Mouse (Mus musculus): ENCODE data around the gene Pde6d. TPM values are rescaled to one million over a fixed set of nuclear protein-coding genes. Genes with fewer than 3 reads are reported as not detected.
"Not testable (repeated sequence)": the region's sequence is repeated elsewhere in the genome, so short reads cannot be mapped to it uniquely, and the experiment has no call there.

Gene Pde6d
- polyA plus RNA-seq, 1 experiment: 11.2 TPM

GRCm38 (mm10) chr1:86557872-86558271 is 24.6 kb downstream of the Pde6d start:
- Histone ChIP-seq H3K4me3 (replicated peaks; ENCODE audit: control insufficient read depth, low read depth, low read length) (no peak overlapping the region), H3K4me1 (ENCODE audit: control insufficient read depth, insufficient read depth, low read length) (no peaks in the 10 kb centered on the region; the same call in 1 of the 2 replicates), H3K27ac (ENCODE audit: control insufficient read depth, insufficient read depth, low read depth, low read length, poor library complexity) (no peak overlapping the region)
- 51% methylated on average over 7 of the region's 7 CpGs for WGBS
- TF ChIP-seq CTCF (IDR thresholded peaks at IDR 0.05; ENCODE audit: control insufficient read depth, insufficient read depth, low read length) (no peak), POLR2A (IDR thresholded peaks at IDR 0.05; ENCODE audit: borderline replicate concordance, control insufficient read depth, low read depth, low read length) (no peak)

- no peak overlapping the region for H3K27ac ChIP-seq (ENCODE audit: control insufficient read depth, insufficient read depth, low read depth, low read length, poor library complexity)
- H3K4me1 ChIP-seq (ENCODE audit: control insufficient read depth, insufficient read depth, low read length): no peaks in the 10 kb centered on the region; the same call in 1 of the 2 replicates
- WGBS: 88% methylated on average over 3 of the region's 3 CpGs
- TF ChIP-seq CTCF (IDR thresholded peaks at IDR 0.05; ENCODE audit: control insufficient read depth, insufficient read depth, low read length): no peak
- no peak for TF ChIP-seq POLR2A (IDR thresholded peaks at IDR 0.05; ENCODE audit: borderline replicate concordance, control insufficient read depth, low read depth, low read length)
- no peak overlapping the region for H3K4me3 ChIP-seq (replicated peaks; ENCODE audit: control insufficient read depth, low read depth, low read length)
These were observed 26.8 kb downstream of the Pde6d start for GRCm38 (mm10) chr1:86555665-86556064.

GRCm38 (mm10) chr1:86551877-86552276 is 30.6 kb downstream of the Pde6d start:
- 90% methylated on average over 2 of the region's 2 CpGs for WGBS
- H3K4me1 ChIP-seq (ENCODE audit: control insufficient read depth, insufficient read depth, low read length): no peaks in the 10 kb centered on the region
- no peak overlapping the region for H3K4me3 ChIP-seq (replicated peaks; ENCODE audit: control insufficient read depth, low read depth, low read length)
- H3K27ac ChIP-seq (ENCODE audit: control insufficient read depth, insufficient read depth, low read depth, low read length, poor library complexity): no peak overlapping the region
- TF ChIP-seq POLR2A (IDR thresholded peaks at IDR 0.05; ENCODE audit: borderline replicate concordance, control insufficient read depth, low read depth, low read length) (no peak), CTCF (IDR thresholded peaks at IDR 0.05; ENCODE audit: control insufficient read depth, insufficient read depth, low read length) (no peak)

- Histone ChIP-seq H3K27ac (ENCODE audit: control insufficient read depth, insufficient read depth, low read depth, low read length, poor library complexity) (no peak overlapping the region), H3K4me1 (ENCODE audit: control insufficient read depth, insufficient read depth, low read length) (no peaks in the 10 kb centered on the region), H3K4me3 (replicated peaks; ENCODE audit: control insufficient read depth, low read depth, low read length) (no peak overlapping the region)
- TF ChIP-seq POLR2A (IDR thresholded peaks at IDR 0.05; ENCODE audit: borderline replicate concordance, control insufficient read depth, low read depth, low read length) (no peak), CTCF (IDR thresholded peaks at IDR 0.05; ENCODE audit: control insufficient read depth, insufficient read depth, low read length) (no peak)
- WGBS: 77% methylated on average over 4 of the region's 4 CpGs
These were observed 31.1 kb downstream of the Pde6d start for GRCm38 (mm10) chr1:86551299-86551698.

GRCm38 (mm10) chr1:86546797-86547196 is 35.6 kb downstream of the Pde6d start:
- H3K4me3 ChIP-seq (replicated peaks; ENCODE audit: control insufficient read depth, low read depth, low read length): no peak overlapping the region
- no peak overlapping the region for H3K27ac ChIP-seq (ENCODE audit: control insufficient read depth, insufficient read depth, low read depth, low read length, poor library complexity)
- no peak for TF ChIP-seq POLR2A (IDR thresholded peaks at IDR 0.05; ENCODE audit: borderline replicate concordance, control insufficient read depth, low read depth, low read length)
- no peak for TF ChIP-seq CTCF (IDR thresholded peaks at IDR 0.05; ENCODE audit: control insufficient read depth, insufficient read depth, low read length)
- 86% methylated on average over 3 of the region's 3 CpGs for WGBS
- no peaks in the 10 kb centered on the region for H3K4me1 ChIP-seq (ENCODE audit: control insufficient read depth, insufficient read depth, low read length)

GRCm38 (mm10) chr1:86542584-86542983 is 39.8 kb downstream of the Pde6d start:
- H3K27ac ChIP-seq (ENCODE audit: control insufficient read depth, insufficient read depth, low read depth, low read length, poor library complexity): no peak overlapping the region
- 60% methylated on average over 2 of the region's 2 CpGs for WGBS

DNA sequence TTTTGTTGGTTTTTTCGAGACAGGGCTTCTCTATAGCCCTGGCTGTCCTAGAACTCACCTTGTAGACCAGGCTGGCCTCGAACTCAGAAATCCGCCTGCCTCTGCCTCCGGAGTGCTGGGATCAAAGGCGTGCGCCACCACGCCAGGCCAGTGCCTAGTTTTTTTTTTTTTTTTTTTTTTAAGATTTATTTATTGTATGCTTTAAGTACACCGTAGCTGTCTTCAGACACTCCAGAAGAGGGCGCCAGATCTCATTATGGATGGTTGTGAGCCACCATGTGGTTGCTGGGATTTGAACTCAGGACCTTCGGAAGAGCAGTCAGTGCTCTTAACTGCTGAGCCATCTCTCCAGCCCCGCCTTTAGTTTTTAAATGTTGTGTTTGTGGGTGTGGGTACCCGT is 42.8 kb downstream of the Pde6d start:
- not testable (repeated sequence) for H3K27ac ChIP-seq (ENCODE audit: control insufficient read depth, insufficient read depth, low read depth, low read length, poor library complexity); H3K4me3 ChIP-seq (replicated peaks; ENCODE audit: control insufficient read depth, low read depth, low read length); H3K4me1 ChIP-seq (ENCODE audit: control insufficient read depth, insufficient read depth, low read length)
- WGBS: 82% methylated on average over 12 of the region's 12 CpGs

More at GRCm38 (mm10) chr1:86542584-86542983, 39.8 kb downstream of the Pde6d start:
- Histone ChIP-seq H3K4me3 (replicated peaks; ENCODE audit: control insufficient read depth, low read depth, low read length) (no peak overlapping the region), H3K4me1 (ENCODE audit: control insufficient read depth, insufficient read depth, low read length) (no peaks in the 10 kb centered on the region)
- TF ChIP-seq POLR2A (IDR thresholded peaks at IDR 0.05; ENCODE audit: borderline replicate concordance, control insufficient read depth, low read depth, low read length) (no peak), CTCF (IDR thresholded peaks at IDR 0.05; ENCODE audit: control insufficient read depth, insufficient read depth, low read length) (no peak)

DNA sequence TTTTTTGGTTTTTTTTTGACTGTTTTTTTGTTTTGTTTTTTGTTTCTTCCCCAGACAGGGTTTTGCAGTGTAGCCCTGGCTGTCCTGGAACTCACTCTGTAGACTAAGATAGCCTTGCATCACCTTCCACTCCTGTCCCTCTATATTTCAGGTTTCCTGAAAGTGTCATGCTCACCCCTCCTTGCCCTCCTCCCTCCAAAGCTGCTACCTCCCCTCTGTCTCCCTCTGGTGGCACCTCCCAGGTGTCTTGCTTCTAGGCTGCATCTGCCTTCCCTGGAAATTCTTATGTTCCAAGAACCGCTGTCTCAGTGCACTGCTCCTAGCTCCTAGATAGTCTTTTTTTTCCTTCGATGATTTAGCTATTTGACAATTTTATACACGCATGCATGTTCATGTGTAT is 44.0 kb downstream of the Pde6d start:
- Histone ChIP-seq H3K27ac (ENCODE audit: control insufficient read depth, insufficient read depth, low read depth, low read length, poor library complexity) (no peak overlapping the region), H3K4me3 (replicated peaks; ENCODE audit: control insufficient read depth, low read depth, low read length) (no peak overlapping the region), H3K4me1 (ENCODE audit: control insufficient read depth, insufficient read depth, low read length) (no peaks in the 10 kb centered on the region)
- TF ChIP-seq POLR2A (IDR thresholded peaks at IDR 0.05; ENCODE audit: borderline replicate concordance, control insufficient read depth, low read depth, low read length): no peak
- peak; percentile 53 for TF ChIP-seq CTCF (IDR thresholded peaks at IDR 0.05; ENCODE audit: control insufficient read depth, insufficient read depth, low read length)
- 87% methylated on average over 3 of the region's 3 CpGs for WGBS

DNA sequence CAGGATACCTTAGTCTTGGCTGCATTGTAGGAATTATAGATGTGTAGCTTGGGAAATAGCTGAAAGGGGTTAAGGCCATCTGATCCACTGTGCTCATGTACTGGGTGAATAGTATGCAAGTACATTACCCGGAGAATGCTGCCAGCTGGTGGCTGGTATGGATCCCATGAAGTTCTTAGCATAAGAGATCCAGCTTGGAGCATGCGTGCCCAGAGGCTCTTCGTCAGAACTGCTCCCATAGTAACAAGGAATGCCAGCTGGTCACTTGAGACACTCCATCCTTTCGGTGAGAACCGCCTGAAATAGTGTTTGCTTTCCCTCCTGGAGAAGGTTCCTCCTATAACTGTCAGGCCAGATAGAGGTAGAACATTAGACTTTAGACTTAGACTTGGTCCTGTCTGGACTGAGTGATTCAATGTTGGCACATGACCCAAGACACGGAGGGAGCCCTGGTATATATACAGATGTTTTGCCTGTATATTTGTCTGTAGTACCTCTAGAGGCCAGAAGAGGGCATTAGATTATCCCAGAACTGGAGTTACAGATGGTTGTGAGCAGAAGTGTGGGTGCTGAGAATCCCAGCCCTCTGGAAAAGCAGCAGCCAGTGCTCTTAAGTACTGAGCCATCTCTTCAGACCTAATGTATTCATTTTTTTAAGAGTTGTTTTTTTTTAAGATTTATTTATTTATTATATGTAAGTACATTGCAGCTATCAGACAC is 48.9 kb downstream of the Pde6d start:
- Histone ChIP-seq H3K4me3 (replicated peaks; ENCODE audit: control insufficient read depth, low read depth, low read length) (no peak overlapping the region), H3K27ac (ENCODE audit: control insufficient read depth, insufficient read depth, low read depth, low read length, poor library complexity) (no peak overlapping the region), H3K4me1 (ENCODE audit: control insufficient read depth, insufficient read depth, low read length) (peaks cover 2% of the 10 kb centered on the region; the same call in 1 of the 2 replicates)
- WGBS: 90% methylated on average over 6 of the region's 6 CpGs
- TF ChIP-seq CTCF (IDR thresholded peaks at IDR 0.05; ENCODE audit: control insufficient read depth, insufficient read depth, low read length) (no peak), POLR2A (IDR thresholded peaks at IDR 0.05; ENCODE audit: borderline replicate concordance, control insufficient read depth, low read depth, low read length) (no peak)
